Mouse (Mus musculus): Measurements from ENCODE around the gene Ing2. TPM values are rescaled to one million over a fixed set of nuclear protein-coding genes. Genes with fewer than 3 reads are reported as not detected.

The Ing2 gene
- total and polyA plus RNA-seq, 3 experiments: 2.6 to 4.9 (median 3.8) TPM

DNA sequence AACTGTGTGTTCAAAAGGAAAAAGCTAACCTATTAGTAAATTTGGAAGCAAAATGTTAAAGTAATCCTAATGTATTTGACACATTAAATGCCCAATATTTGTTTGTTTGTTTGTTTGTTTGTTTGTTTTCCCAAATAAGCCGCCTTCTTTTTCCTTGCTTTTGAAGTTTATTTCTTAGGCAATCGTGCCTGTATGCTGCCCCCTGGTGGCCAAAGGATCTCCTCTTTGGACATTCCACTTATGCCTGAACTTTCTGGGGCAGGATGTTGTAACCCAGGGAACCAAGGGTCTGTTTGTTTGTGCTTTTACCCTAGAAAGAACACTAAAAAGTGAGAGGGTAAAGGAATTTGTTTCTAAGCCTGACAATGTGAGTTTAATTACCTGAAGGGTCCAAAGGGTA lies 17.8 kb upstream of the Ing2 start:
- H3K36me3 ChIP-seq (ENCODE audit: control insufficient read depth, insufficient read depth, low read length): no peaks in the 10 kb centered on the region

DNA sequence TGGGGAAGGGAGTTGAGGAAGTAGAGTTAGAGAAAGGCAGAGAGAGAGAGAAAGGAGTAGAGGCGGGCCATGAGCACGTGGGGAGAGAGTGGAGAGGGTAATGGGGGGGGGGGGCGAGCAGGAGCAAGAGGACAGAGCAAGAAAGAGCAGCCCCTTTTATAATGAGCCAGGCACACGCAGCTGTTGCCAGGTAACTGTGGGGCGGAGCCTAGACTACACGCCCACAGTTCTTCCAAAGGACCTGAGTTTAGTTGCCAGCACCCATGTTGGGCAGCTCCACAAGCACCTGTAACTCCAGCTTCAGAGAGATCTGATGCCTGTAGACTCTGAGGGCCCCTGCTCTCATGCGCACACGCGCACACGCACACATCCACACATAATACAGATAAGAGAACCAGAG lies 16.5 kb upstream of the Ing2 start:
- H3K79me2 ChIP-seq (replicated peaks; ENCODE audit: control insufficient read depth, insufficient read depth, low read length): no peaks in the 10 kb centered on the region
- H3K27ac ChIP-seq: no peak overlapping the region
- no peak for DNase-seq
- no peak overlapping the region for H3K4me3 ChIP-seq
- H3K27me3 ChIP-seq (ENCODE audit: control insufficient read depth, insufficient read depth, low read length): no peaks in the 10 kb centered on the region
- WGBS: 88% methylated on average over 10 of the region's 10 CpGs
- intact Hi-C loops (cut with DNase I): loop anchor here (5.0 to 10.0 kb wide), 3 partner anchors 140 to 307 kb away; partner anchors contain the start of genes Rwdd4a and Trappc11
- no peak overlapping the region for H3K9ac ChIP-seq (ENCODE audit: low read depth, low read length)
- peaks cover 2% of the 10 kb centered on the region; the same call in 1 of the 2 replicates for H3K4me1 ChIP-seq (ENCODE audit: control insufficient read depth, insufficient read depth, low read length)
- TF ChIP-seq POLR2A (IDR thresholded peaks at IDR 0.05; ENCODE audit: insufficient read depth, low read depth, low read length) (no peak), CTCF (IDR thresholded peaks at IDR 0.05) (no peak), EP300 (IDR thresholded peaks at IDR 0.05; ENCODE audit: insufficient read depth, low read depth, low read length) (no peak)
- H3K36me3 ChIP-seq (ENCODE audit: control insufficient read depth, insufficient read depth, low read length): no peaks in the 10 kb centered on the region

More for the DNA sequence above, 17.8 kb upstream of the Ing2 start:
- Histone ChIP-seq H3K9ac (ENCODE audit: low read depth, low read length) (no peak overlapping the region), H3K27ac (no peak overlapping the region), H3K79me2 (replicated peaks; ENCODE audit: control insufficient read depth, insufficient read depth, low read length) (no peaks in the 10 kb centered on the region), H3K4me3 (no peak overlapping the region), H3K4me1 (ENCODE audit: control insufficient read depth, insufficient read depth, low read length) (peaks cover 2% of the 10 kb centered on the region; the same call in 1 of the 2 replicates), H3K27me3 (ENCODE audit: control insufficient read depth, insufficient read depth, low read length) (no peaks in the 10 kb centered on the region)
- intact Hi-C loops (cut with DNase I): loop anchor here (1.0 to 10.0 kb wide), 5 partner anchors 17 to 677 kb away; partner anchors contain the start of genes Rwdd4a and Trappc11
- peak; percentile 63 to 82 for DNase-seq
- TF ChIP-seq EP300 (IDR thresholded peaks at IDR 0.05; ENCODE audit: insufficient read depth, low read depth, low read length): peak; percentile 34; the same call in 1 of the 2 replicates
- TF ChIP-seq POLR2A (IDR thresholded peaks at IDR 0.05; ENCODE audit: insufficient read depth, low read depth, low read length): no peak
- peak; percentile 94 for TF ChIP-seq CTCF (IDR thresholded peaks at IDR 0.05)
- 4% methylated on average over 2 of the region's 2 CpGs for WGBS

DNA sequence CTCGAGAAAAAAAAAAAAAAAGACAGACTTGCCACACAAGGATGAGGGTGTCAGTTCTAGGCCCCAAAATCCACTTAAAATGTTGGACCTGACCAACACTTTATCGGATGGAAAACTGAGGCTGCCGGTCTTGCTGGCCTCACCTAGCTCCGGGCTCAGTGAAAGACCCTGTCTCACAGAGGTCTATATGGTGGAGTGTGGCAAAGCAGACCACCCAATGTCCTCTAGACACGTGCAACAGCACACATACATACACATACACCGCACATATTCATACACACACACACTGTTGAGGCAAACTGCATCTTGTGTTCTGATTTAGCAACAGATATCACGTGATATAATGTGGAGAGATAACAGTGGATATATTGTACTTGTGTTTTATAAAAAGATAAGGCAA lies 15.9 kb upstream of the Ing2 start:
- Histone ChIP-seq H3K4me3 (no peak overlapping the region), H3K27me3 (ENCODE audit: control insufficient read depth, insufficient read depth, low read length) (no peaks in the 10 kb centered on the region), H3K79me2 (replicated peaks; ENCODE audit: control insufficient read depth, insufficient read depth, low read length) (no peaks in the 10 kb centered on the region), H3K4me1 (ENCODE audit: control insufficient read depth, insufficient read depth, low read length) (peaks cover 2% of the 10 kb centered on the region; the same call in 1 of the 2 replicates), H3K27ac (no peak overlapping the region; the same call in 1 of the 2 replicates), H3K9ac (ENCODE audit: low read depth, low read length) (no peak overlapping the region), H3K36me3 (ENCODE audit: control insufficient read depth, insufficient read depth, low read length) (no peaks in the 10 kb centered on the region)
- no peak for TF ChIP-seq EP300 (IDR thresholded peaks at IDR 0.05; ENCODE audit: insufficient read depth, low read depth, low read length)
- no peak for TF ChIP-seq POLR2A (IDR thresholded peaks at IDR 0.05; ENCODE audit: insufficient read depth, low read depth, low read length)
- TF ChIP-seq CTCF (IDR thresholded peaks at IDR 0.05): no peak
- DNase-seq: no peak
- 75% methylated on average over 7 of the region's 7 CpGs for WGBS
- intact Hi-C loops (cut with DNase I): loop anchor here (5.0 to 10.0 kb wide), 3 partner anchors 139 to 307 kb away; partner anchors contain the start of genes Rwdd4a and Trappc11

DNA sequence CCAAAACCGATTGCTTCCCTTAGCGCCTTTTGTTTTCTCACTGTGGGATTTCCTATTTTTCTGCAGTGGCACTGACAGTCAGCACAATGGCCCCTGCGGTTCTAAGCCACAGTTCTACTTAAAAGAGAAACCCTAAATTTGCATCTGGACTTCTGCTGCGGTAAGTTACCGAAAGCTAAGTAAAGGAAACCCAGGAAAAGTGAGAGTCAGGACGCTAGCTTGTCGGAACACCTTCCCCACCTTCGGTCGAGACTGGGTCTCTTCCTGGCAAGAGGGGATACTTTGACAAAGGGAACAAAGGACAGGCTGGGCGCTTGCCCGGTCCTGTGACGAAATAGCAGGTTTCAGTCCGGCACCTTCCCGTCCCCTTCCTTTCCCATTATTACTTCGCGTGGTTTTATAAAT lies 15.3 kb upstream of the Ing2 start:
- Histone ChIP-seq H3K79me2 (replicated peaks; ENCODE audit: control insufficient read depth, insufficient read depth, low read length) (no peaks in the 10 kb centered on the region), H3K27ac (peak overlapping the region; percentile 65), H3K9ac (ENCODE audit: low read depth, low read length) (peak overlapping the region; percentile 40), H3K4me3 (peak overlapping the region; percentile 31), H3K27me3 (ENCODE audit: control insufficient read depth, insufficient read depth, low read length) (no peaks in the 10 kb centered on the region), H3K4me1 (ENCODE audit: control insufficient read depth, insufficient read depth, low read length) (peaks cover 2% of the 10 kb centered on the region; the same call in 1 of the 2 replicates), H3K36me3 (ENCODE audit: control insufficient read depth, insufficient read depth, low read length) (no peaks in the 10 kb centered on the region)
- peak; percentile 52 to 54 for DNase-seq
- WGBS: 5% methylated on average over 16 of the region's 16 CpGs
- intact Hi-C loops (cut with DNase I): loop anchor here (5.0 to 10.0 kb wide), 3 partner anchors 138 to 306 kb away; partner anchors contain the start of genes Rwdd4a and Trappc11
- TF ChIP-seq POLR2A (IDR thresholded peaks at IDR 0.05; ENCODE audit: insufficient read depth, low read depth, low read length) (no peak), CTCF (IDR thresholded peaks at IDR 0.05) (no peak), EP300 (IDR thresholded peaks at IDR 0.05; ENCODE audit: insufficient read depth, low read depth, low read length) (no peak)

DNA sequence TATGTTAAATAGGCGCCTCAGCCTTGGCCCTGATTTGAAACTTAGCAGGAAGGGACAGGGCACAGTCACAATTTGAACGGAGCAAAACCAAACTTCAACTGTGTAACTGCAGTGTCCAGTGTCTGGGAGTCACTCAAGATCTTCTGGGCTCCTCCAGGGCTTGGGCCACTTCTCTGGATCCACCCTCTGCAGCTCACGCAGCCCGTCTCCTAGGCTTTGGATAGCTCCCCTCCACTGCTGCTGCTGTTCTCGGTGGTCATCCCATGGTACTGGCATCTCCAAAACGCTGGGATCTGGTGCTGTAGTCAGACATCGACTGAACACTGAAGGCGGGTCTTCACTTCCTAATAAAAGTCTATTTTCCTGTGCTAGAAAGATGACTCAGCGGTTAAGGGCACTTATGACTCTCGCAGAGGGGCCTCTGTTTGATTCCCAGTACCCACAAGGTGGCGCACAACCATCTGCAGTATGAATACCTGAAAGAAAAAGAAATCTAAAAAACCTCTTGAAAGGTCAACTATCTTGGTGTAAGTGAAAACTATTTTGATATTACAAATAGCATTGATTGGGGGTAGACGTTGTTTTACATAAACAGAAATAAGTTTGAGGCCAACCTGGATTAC lies 14.5 kb upstream of the Ing2 start:
- 64% methylated on average over 12 of the region's 12 CpGs for WGBS
- TF ChIP-seq CTCF (IDR thresholded peaks at IDR 0.05): peak; percentile 60
- TF ChIP-seq POLR2A (IDR thresholded peaks at IDR 0.05; ENCODE audit: insufficient read depth, low read depth, low read length): no peak
- Histone ChIP-seq H3K27ac (no peak overlapping the region), H3K4me3 (no peak overlapping the region), H3K79me2 (replicated peaks; ENCODE audit: control insufficient read depth, insufficient read depth, low read length) (no peaks in the 10 kb centered on the region), H3K9ac (ENCODE audit: low read depth, low read length) (no peak overlapping the region), H3K36me3 (ENCODE audit: control insufficient read depth, insufficient read depth, low read length) (no peaks in the 10 kb centered on the region), H3K4me1 (ENCODE audit: control insufficient read depth, insufficient read depth, low read length) (peaks cover 2% of the 10 kb centered on the region; the same call in 1 of the 2 replicates), H3K27me3 (ENCODE audit: control insufficient read depth, insufficient read depth, low read length) (no peaks in the 10 kb centered on the region)
- DNase-seq: peak in 1 of 2 experiments; percentile 16
- intact Hi-C loops (cut with DNase I): loop anchor here (5.0 to 10.0 kb wide), 3 partner anchors 138 to 305 kb away; partner anchors contain the start of genes Rwdd4a and Trappc11

DNA sequence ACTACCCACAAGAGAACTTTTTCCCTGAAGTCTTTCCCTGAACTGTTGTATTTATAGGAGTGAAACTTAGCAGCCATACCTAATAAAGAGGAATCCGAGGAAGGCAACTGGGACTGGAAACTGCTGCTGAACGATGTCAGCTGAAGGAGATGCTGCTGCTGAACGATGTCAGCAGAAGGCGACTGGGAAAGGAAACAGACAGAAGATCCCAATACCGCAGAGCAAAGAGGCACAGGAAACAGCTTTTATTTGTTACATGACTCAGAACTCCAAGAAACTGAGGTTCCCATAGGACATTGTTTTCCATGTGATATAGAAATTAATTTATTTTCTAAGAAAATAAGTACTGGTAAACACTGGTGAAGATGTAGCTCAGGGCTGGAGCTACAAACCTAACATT lies 9.1 kb upstream of the Ing2 start:
- intact Hi-C loops (cut with DNase I): no loop called here
- H3K79me2 ChIP-seq (replicated peaks; ENCODE audit: control insufficient read depth, insufficient read depth, low read length): no peaks in the 10 kb centered on the region
- DNase-seq: no peak
- H3K27ac ChIP-seq: no peak overlapping the region
- no peak for TF ChIP-seq EP300 (IDR thresholded peaks at IDR 0.05; ENCODE audit: insufficient read depth, low read depth, low read length)
- no peak for TF ChIP-seq POLR2A (IDR thresholded peaks at IDR 0.05; ENCODE audit: insufficient read depth, low read depth, low read length)
- no peak for TF ChIP-seq CTCF (IDR thresholded peaks at IDR 0.05)
- H3K4me1 ChIP-seq (ENCODE audit: control insufficient read depth, insufficient read depth, low read length): no peaks in the 10 kb centered on the region
- no peaks in the 10 kb centered on the region for H3K27me3 ChIP-seq (ENCODE audit: control insufficient read depth, insufficient read depth, low read length)
- H3K4me3 ChIP-seq: no peak overlapping the region
- H3K9ac ChIP-seq (ENCODE audit: low read depth, low read length): no peak overlapping the region
- no peaks in the 10 kb centered on the region for H3K36me3 ChIP-seq (ENCODE audit: control insufficient read depth, insufficient read depth, low read length)
- WGBS: 21% methylated on average over 5 of the region's 5 CpGs

Measured in heart, adult 2 months (tissue).